Mouse (Mus musculus): ENCODE results near the gene Slamf9.

- TF ChIP-seq CTCF (IDR thresholded peaks at IDR 0.05; ENCODE audit: low read depth, low read length) (no peak), GATA1 (IDR thresholded peaks at IDR 0.05; ENCODE audit: borderline replicate concordance, low read length) (no peak), TAL1 (conservative IDR thresholded peaks at IDR 0.05; ENCODE audit: low read depth, low read length) (no peak), GATA2 (IDR thresholded peaks at IDR 0.05; ENCODE audit: borderline replicate concordance, low read depth, low read length) (no peak)
Measured at GRCm38 (mm10) chr1:172480376-172480775, 5.2 kb downstream of the Slamf9 start.

Data from G1E (cell line).